Mouse (Mus musculus): ENCODE measurements around the gene Grhpr.
A peak's percentile ranks its signal among the peaks of the same experiment; 100 is the strongest.
"Not testable (repeated sequence)": the region's sequence is repeated elsewhere in the genome, so short reads cannot be mapped to it uniquely, and the experiment has no call there.

Grhpr gene

DNA sequence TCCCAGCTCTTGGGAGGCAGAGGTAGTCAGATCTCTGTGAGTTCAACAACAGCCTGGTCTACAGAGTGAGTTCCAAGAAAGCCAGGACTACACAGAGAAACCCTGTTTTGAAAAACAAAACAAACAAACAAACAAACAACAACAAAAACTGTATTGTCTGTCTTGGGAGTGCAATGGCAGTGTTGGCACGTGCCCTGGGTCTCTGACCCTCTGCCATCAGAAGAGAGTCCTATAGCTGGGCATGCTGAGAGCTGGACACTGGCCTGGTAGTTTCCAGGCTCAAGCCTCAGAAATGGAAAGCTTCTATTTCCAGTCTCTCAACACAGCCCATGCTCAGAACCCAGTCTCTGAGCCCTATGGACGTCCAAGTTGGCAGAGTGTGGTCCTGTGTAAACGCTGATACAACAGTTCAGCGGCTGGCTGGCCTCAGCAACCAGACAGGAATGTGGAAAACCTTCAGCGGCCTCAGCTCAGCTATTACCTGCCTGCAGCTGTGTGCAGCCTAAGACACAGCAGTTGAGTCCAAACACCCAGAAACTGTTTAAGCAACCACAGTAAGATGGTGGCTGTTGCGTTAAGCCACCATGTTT, 5.1 kb upstream of the Grhpr start:
- no peak for DNase-seq

- no peak for DNase-seq
These were observed 4.1 kb upstream of the Grhpr start for GRCm38 (mm10) chr4:44976921-44977710.

- DNase-seq, result no peak
These were observed 3.0 kb upstream of the Grhpr start for GRCm38 (mm10) chr4:44978175-44978574.

GRCm38 (mm10) chr4:44979794-44980338, 1.3 kb upstream of the Grhpr start:
- DNase-seq, result no peak

- DNase-seq, result no peak
These were observed 736 bp downstream of the Grhpr start for GRCm38 (mm10) chr4:44981974-44982287.

GRCm38 (mm10) chr4:44982440-44983130, 1.4 kb downstream of the Grhpr start:
- no peak for DNase-seq

GRCm38 (mm10) chr4:44983131-44983740, 2.0 kb downstream of the Grhpr start:
- no peak for DNase-seq

- DNase-seq, result no peak
These were observed 9.4 kb downstream of the Grhpr start for GRCm38 (mm10) chr4:44990560-44990959.

DNA sequence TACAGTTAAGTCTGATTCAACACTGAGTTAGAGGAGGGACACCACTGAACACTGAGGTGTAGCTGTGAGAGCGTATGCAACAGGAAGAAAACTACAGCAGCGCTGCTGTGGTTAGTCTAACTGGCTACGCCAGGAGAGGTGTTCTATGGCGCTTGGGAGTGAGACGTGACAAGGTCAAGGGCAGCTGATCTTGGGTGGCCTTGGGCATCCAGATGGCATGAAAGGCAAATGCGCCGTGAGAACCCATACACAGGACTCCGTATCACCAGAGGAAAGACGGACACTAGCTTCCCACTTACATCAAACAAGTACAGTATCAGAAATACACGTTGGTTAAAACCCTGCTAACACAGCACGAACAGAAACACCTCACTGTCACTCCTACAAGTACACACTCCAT, 11.1 kb downstream of the Grhpr start:
- DNase-seq, result not testable (repeated sequence)

DNA sequence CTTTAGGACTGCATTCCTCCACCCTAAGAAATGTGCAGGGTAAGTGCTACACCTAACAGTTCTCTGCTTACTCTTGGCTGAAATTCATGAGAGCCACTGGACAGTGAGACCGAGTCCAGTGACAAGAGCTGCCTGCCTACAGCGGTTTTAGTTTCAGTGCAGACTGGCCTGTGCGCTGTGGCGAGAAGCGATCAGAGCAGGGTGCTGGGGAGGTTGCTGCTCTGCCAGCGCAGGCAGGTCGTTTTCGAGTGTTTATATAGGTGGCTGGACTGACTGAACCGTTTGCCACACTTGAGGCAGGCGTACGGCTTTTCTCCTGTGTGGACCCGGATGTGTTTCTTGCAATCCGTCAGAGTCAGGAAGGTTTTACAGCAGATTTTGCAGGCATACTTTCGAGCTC, 12.0 kb downstream of the Grhpr start:
- not testable (repeated sequence) for DNase-seq

DNA sequence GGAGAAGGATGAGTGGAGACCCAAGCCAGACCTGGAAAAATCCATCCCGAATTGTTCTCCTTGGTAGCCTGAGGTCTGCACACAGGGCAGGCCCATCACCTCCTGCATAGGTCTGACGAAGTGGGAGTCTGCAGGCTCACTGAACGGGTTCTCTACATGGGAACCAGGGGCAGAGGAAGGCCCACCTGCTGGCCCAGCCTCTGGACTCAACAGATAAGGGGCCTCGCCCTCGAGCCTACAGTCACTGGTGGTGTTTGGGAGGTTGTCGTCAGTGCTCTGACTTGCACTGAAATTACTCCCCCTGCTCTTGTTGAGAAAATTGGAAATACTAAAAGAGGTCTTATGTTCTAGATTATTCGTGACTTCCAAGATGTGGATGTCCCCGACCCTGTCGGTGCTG, 12.7 kb downstream of the Grhpr start:
- no peak for DNase-seq

DNA sequence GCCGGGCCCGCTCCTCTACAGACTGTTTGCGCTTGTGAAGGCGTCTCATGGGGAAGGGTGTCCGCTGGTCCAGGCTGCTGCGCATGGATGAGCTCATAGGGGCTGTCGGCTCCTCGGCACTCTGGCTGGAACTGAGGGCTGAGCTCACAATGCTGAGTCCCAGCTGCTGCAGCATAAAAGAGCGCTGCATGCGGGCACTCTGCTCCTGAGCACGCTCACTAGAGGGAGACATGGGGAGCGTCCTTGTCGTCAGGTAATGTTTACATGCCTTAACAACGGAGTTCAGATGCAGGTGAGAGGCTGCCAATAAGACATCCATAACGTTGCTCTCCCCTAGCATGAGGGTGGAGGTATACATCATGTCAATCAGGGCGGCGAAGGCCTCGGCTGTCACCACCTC, 13.6 kb downstream of the Grhpr start:
- no peak for DNase-seq

DNA sequence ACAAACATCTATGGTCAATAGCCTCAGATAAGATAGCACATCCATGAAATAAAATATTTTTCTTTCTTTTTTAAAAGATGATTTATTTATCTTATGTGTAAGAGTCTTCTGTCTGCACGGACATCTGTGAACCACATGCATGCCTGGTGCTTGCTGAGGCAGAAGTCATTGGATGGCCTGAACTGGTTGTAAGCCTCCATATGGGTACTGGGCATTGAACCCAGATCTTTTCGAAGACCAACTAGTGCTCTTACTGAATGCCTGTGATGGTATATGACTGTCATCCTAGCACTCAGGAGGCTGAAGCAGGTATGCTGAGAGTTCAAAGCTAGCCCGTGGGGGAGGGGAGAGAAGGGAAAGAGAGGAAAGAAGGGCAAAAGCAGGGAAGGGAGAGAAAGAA, 16.9 kb downstream of the Grhpr start:
- DNase-seq, result no peak

DNA sequence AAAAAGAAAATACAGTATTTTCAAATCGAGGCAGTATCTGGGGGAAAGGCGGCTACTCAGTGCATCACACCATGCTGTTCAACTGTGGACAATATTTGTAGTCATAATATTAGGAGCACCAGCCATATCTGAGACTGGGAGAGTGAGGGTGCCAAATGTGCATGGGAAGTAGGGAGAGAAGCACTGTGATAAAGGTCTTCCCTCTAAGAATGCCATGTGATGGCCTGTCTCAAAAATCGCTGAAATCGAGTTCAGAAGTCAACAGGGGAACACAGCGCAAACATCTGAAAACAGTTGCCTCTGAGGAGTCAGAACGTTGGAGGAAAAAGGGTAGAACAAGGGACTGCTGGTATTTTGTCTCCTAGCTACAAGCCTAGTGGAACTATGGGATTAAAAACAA, 18.8 kb downstream of the Grhpr start:
- no peak for DNase-seq

DNA sequence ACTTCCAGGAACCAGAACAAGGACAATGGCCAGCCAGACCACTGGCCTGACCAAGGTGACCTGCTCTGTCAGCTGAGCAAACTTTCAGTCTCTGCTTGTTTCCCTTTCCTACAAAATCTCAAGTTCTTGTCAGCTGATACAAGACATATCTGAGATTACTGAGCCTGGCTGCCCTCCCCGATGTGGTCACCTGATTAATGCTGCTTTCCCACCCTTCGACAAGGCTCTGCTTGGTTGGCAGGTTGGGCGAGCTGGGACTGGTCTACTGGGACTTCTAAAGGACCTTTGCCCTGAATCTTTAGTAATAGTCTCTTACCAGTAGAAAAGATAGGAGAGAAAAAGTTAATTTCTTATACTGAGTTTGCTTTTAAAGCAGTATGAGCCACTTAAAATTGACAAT, 24.3 kb downstream of the Grhpr start:
- DNase-seq, result no peak

- DNase-seq, result peak; percentile 25
These were observed 29.7 kb downstream of the Grhpr start for GRCm38 (mm10) chr4:45010806-45011415.

- no peak for DNase-seq
These were observed 30.4 kb downstream of the Grhpr start for GRCm38 (mm10) chr4:45011581-45012104.

DNA sequence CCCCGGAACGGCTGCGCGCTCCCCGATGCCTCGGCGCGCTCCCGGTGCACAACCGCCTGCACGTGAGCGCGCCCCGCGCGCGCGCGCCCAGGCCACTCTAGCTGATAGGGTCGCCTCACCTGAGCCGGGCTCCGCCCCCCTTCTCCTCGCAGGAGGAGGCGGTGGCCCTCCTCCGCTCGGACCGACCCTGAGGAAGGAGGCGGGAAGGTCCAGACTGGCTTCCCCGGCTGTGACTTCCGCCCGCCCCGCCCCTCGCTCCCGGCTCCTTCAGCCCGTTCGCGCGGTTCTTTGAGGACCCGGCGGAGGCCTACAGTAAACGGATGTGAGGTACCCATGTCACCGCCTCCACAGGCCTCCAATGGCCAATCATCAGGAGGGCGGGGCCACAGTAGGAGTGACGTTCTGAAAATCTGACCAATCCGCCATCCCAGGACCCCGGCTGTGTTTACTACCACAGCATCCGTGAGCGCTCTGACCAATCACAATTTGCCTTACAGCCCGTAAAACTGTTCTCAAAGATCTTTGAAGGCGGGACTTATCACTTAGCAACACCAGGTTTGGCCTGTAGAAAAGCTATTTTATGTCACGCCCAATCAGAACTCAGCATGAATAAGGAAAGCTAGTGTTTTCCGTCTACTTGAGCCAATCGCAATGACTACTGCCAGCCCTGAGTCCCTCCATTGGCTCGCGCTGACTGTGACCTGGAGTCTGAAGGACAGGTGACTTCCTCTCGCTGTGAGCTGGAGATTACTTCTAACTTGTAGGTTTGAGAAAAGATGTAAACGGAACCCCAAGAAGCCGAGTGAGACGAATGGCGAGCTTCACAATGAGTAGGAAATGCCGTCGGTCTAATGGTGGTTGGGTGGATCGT, 31.1 kb downstream of the Grhpr start, which contains the start of gene Zbtb5:
Gene Zbtb5, minus strand, starts transcription at position 308 of the 871 bp plus-strand sequence.
- peak; percentile 100 for DNase-seq

- DNase-seq, result no peak
These were observed 31.8 kb downstream of the Grhpr start for GRCm38 (mm10) chr4:45013031-45013431.

DNA sequence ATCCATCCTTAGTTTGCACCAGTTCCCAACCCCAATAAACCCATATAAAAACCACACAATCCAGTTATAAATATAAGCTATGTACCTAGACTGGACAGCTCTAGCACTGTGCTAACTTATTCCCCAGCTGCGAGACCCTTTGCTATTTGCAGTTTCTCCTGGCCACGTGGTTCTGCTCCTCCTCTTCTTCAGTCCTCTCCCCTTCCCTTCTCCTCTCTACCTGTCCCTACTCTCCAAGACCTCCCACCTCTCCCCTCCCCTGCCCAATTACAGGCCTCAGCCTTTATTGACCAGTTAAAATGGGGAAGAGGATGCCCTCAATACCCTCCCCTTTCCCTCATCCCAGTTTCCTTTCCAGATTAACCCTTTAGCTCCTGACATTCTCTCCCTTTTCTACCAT, 32.3 kb downstream of the Grhpr start:
- DNase-seq, result no peak

GRCm38 (mm10) chr4:45015615-45016014, 34.4 kb downstream of the Grhpr start:
- DNase-seq, result peak; percentile 65

Data from cerebellum, adult 8-10 months (tissue).